Mouse (Mus musculus) midbrain, postnatal 0 days (tissue): ENCODE data around the gene Hinfp. TPM values are rescaled to one million over a fixed set of nuclear protein-coding genes. Genes with fewer than 3 reads are reported as not detected.
A peak's percentile ranks its signal among the peaks of the same experiment; 100 is the strongest.

Source experiments
- ATAC-seq: fragments of 200-750 bp; cut with Nextera tagmentation; 2 replicates; pipeline ENCODE4 v1.8.0; 2017; ENCODE audit warnings: moderate number of reproducible peaks, mild to moderate bottlenecking, moderate TSS enrichment, moderate library complexity; ENCODE audit not compliant: low FRiP score
- DNase-seq: peaks from one replicate; pipeline ENCODE4 v3.0.0-alpha.2; 2015; ENCODE audit warnings: low spot score
- H3K27ac ChIP-seq: fragments of 300-500 bp; sonication (generic); 2 replicates; pipeline ENCODE4 v1.5.1; 2014; ENCODE audit warnings: low read depth, mild to moderate bottlenecking, low read length, mixed read lengths
- H3K27me3 ChIP-seq: fragments of 300-500 bp; sonication (generic); 2 replicates; pipeline ENCODE4 v1.6.1; 2014; ENCODE audit warnings: low read length, control low read depth, mixed read lengths; ENCODE audit not compliant: insufficient read depth
- H3K36me3 ChIP-seq: fragments of 300-500 bp; sonication (generic); 2 replicates; pipeline ENCODE4 v1.6.1; 2014; ENCODE audit warnings: low read length, control low read depth, mixed read lengths; ENCODE audit not compliant: insufficient read depth
- H3K4me1 ChIP-seq: fragments of 300-500 bp; sonication (generic); 2 replicates; pipeline ENCODE4 v1.6.1; 2014; ENCODE audit warnings: mild to moderate bottlenecking, control low read depth, antibody characterized with exemption, low read length, mixed read lengths; ENCODE audit not compliant: insufficient read depth
- H3K4me2 ChIP-seq: fragments of 300-500 bp; sonication (generic); 2 replicates; pipeline ENCODE4 v1.6.1; 2014; ENCODE audit warnings: low read depth, mild to moderate bottlenecking, low read length, mixed read lengths; ENCODE audit not compliant: poor library complexity, severe bottlenecking
- H3K4me3 ChIP-seq: fragments of 300-500 bp; sonication (generic); 2 replicates; pipeline ENCODE4 v1.5.1; 2014; ENCODE audit warnings: low read depth, mild to moderate bottlenecking, low read length, moderate library complexity
- H3K9ac ChIP-seq: fragments of 300-500 bp; sonication (generic); replicated peaks from 2 replicates; pipeline ENCODE4 v1.6.1; 2014; ENCODE audit warnings: mild to moderate bottlenecking, low read length, moderate library complexity, mixed read lengths; ENCODE audit not compliant: poor library complexity, severe bottlenecking
- H3K9me3 ChIP-seq: fragments of 300-500 bp; sonication (generic); 2 replicates; pipeline ENCODE4 v1.6.1; 2016; ENCODE audit warnings: low read length, control low read depth
- CTCF ChIP-seq: IDR thresholded peaks from 2 replicates; pipeline ENCODE4 v1.5.1; 2016; ENCODE audit warnings: antibody characterized with exemption, mild to moderate bottlenecking
- WGBS: fragments of 180-500 bp; shearing (Covaris S2); extraction: QIAGEN DNeasy Blood & Tissue Kit; methylation state at CpG from one replicate; pipeline ENCODE4 v1.1.7; 2014; 5-methylcytosine and 5-hydroxymethylcytosine counted together
- polyA plus RNA-seq: library from polyadenylated mRNA; unstranded; fragments of >200 nt; fragmentation: Nextera tagmentation; extraction: Ambion mirVana; gene quantifications from 2 replicates; pipeline ENCODE4 v1.2.1, GENCODE M21; 2015
- total RNA-seq: library from RNA; depleted of rRNA; stranded (reverse); fragments of >200 nt; gene quantifications from 2 replicates; pipeline ENCODE4 v1.2.3, GENCODE M21; 2014

Gene Hinfp
- total and polyA plus RNA-seq, 2 experiments from 2014 or later: 15.2 to 21.8 TPM

DNA sequence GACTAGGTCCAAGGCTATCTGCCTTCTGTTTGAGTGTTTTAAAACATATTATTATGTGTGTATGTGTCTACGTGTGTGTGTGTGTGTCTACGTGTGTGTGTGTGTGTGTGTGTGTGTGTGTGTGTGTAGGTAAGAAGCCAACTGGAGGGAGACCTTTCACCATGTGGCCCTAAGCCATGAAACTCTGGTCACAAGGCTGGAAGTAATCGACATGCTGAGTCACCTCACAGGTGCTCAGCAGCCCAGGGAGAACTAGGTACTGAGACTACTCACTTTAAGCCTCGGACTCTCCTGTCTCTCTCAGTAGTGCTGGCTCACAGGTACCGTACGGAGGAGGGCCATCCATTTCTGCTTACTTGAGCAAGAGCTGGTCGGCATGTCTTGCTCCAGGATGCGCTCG lies 41.7 kb upstream of the Hinfp start:
- no peak overlapping the region for H3K9ac ChIP-seq
- ATAC-seq (no peak), DNase-seq (no peak)
- peaks cover 41% of the 10 kb centered on the region for H3K36me3 ChIP-seq
- no peaks in the 10 kb centered on the region for H3K9me3 ChIP-seq
- H3K27ac ChIP-seq: no peak overlapping the region
- H3K27me3 ChIP-seq: no peaks in the 10 kb centered on the region
- H3K4me1 ChIP-seq: 0 out of 2 replicates have a peak, but pooled peaks cover 9% of the 10 kb centered on the region
- TF ChIP-seq CTCF: no peak
- no peak overlapping the region for H3K4me2 ChIP-seq
- H3K4me3 ChIP-seq: no peak overlapping the region
- WGBS: 97% methylated on average over 9 of the region's 9 CpGs

- Histone ChIP-seq H3K4me2 (no peak overlapping the region), H3K27ac (no peak overlapping the region), H3K4me1 (0 out of 2 replicates have a peak, but pooled peaks cover 9% of the 10 kb centered on the region), H3K9me3 (no peaks in the 10 kb centered on the region), H3K4me3 (no peak overlapping the region), H3K36me3 (peaks cover 32% of the 10 kb centered on the region), H3K9ac (no peak overlapping the region), H3K27me3 (no peaks in the 10 kb centered on the region)
- WGBS: 89% methylated on average over 6 of the region's 6 CpGs
- no peak for TF ChIP-seq CTCF
- no peak for DNase-seq
- ATAC-seq: no peak
Observed at GRCm38 (mm10) chr9:44345570-44346433, 40.3 kb upstream of the Hinfp start.

GRCm38 (mm10) chr9:44343781-44344421 lies 38.4 kb upstream of the Hinfp start, which contains the start of gene Hmbs:
Gene Hmbs, minus strand, starts transcription at chr9:44344228.
- DNase-seq (peak; percentile 95), ATAC-seq (peak; percentile 95)
- 0% methylated on average over 39 of the region's 39 CpGs for WGBS

DNA sequence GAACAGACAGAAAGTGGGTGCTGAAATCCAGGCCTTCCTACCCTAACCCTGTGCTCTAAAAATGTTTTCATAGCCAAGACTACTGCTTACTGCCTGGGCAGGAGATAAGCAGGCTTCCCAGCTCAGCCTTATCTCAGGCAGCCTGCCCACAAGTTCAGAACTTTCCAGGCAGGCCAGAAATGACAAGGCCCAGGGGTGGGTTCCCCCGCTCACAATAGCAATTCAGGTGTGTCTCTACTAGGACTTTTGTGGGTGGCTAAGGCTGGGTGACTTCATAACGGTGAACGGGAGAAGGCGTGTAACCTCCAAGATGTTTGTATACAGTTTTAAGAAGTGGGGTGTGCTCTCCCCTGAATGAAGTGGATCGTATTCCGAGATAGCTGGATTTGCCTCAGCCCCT lies 37.8 kb upstream of the Hinfp start:
- H3K4me1 ChIP-seq: 0 out of 2 replicates have a peak, but pooled peaks cover 9% of the 10 kb centered on the region
- DNase-seq (no peak), ATAC-seq (no peak)
- peak overlapping the region; percentile 87 for H3K9ac ChIP-seq
- no peaks in the 10 kb centered on the region for H3K27me3 ChIP-seq
- WGBS: 9% methylated on average over 6 of the region's 6 CpGs
- no peak for TF ChIP-seq CTCF
- peaks cover 21% of the 10 kb centered on the region for H3K36me3 ChIP-seq
- peak overlapping the region; percentile 97 for H3K27ac ChIP-seq
- no peaks in the 10 kb centered on the region for H3K9me3 ChIP-seq
- H3K4me3 ChIP-seq: peak overlapping the region; percentile 73
- H3K4me2 ChIP-seq: peak overlapping the region; percentile 65

More at GRCm38 (mm10) chr9:44343781-44344421, 38.4 kb upstream of the Hinfp start, which contains the start of gene Hmbs:
- no peaks in the 10 kb centered on the region for H3K9me3 ChIP-seq
- no peaks in the 10 kb centered on the region for H3K27me3 ChIP-seq
- no peak for TF ChIP-seq CTCF
- peak within 1 kb of the TSS; percentile 73 for H3K4me3 ChIP-seq
- peak within 1 kb of the TSS; percentile 87 for H3K9ac ChIP-seq
- H3K4me2 ChIP-seq: peak within 1 kb of the TSS; percentile 65
- H3K27ac ChIP-seq: peak within 1 kb of the TSS; percentile 97
- H3K4me1 ChIP-seq: 0 out of 2 replicates have a peak, but pooled peaks cover 9% of the 10 kb centered on the region
- H3K36me3 ChIP-seq: peaks cover 24% of the 10 kb centered on the region

GRCm38 (mm10) chr9:44342605-44343004 lies 37.1 kb upstream of the Hinfp start:
- DNase-seq: no peak
- ATAC-seq: no peak
- Histone ChIP-seq H3K9me3 (no peaks in the 10 kb centered on the region), H3K4me1 (0 out of 2 replicates have a peak, but pooled peaks cover 9% of the 10 kb centered on the region), H3K9ac (no peak overlapping the region), H3K36me3 (peaks cover 14% of the 10 kb centered on the region), H3K27ac (no peak overlapping the region), H3K4me2 (no peak overlapping the region), H3K27me3 (no peaks in the 10 kb centered on the region), H3K4me3 (no peak overlapping the region)
- no peak for TF ChIP-seq CTCF
- 100% methylated on average over 1 of the region's 1 CpGs for WGBS
